ENCODE assay signal across 8 mouse cellular contexts in the genomic region with DNA sequence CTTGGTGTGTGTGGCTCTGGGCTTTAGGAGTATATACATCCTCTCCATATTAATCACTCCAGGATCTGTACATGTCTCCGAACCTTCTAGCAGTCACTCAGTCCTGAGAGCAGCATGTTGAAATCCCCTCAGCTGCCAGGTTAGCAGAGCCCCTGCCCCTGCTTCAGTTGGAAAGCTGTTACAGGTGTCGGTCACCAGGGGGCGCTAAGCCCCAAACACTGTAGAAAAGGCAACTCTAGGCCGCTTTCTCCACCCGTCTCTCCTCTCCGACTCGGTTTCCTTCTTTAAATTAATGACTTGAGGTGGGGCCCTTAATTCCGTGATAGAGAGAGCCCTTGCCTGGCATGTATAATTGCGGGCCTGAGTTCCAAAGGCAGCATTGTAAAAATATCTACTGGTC. TPM values are rescaled to one million over a fixed set of nuclear protein-coding genes. Genes with fewer than 3 reads are reported as not detected.
DNase-seq lines count a peak whose midpoint lies in the region; ATAC-seq and TF ChIP-seq lines count a peak whose summit lies in the region.

No protein-coding gene starts in this region.

- WGBS in forebrain, postnatal 0 days = 15% methylated on average over 9 of the region's 9 CpGs
- WGBS in hindbrain, embryonic 14.5 days = 11% methylated on average over 9 of the region's 9 CpGs
- 20% methylated on average over 9 of the region's 9 CpGs for WGBS in limb, embryonic 11.5 days
- 22% methylated on average over 9 of the region's 9 CpGs for WGBS in midbrain, embryonic 11.5 days
- WGBS in spleen, adult 2 months = 24% methylated on average over 9 of the region's 9 CpGs

- peak; percentile 82 for TF ChIP-seq CTCF in testis, adult 2 months (IDR thresholded peaks at IDR 0.05; ENCODE audit: control insufficient read depth, insufficient read depth, insufficient replicate concordance, low read depth, low read length)
- peak; percentile 89 for TF ChIP-seq CTCF in forebrain, postnatal 0 days (IDR thresholded peaks at IDR 0.05; ENCODE audit: low read depth)
- TF ChIP-seq CTCF in spleen, adult 2 months (IDR thresholded peaks at IDR 0.05; ENCODE audit: extremely low read depth, insufficient read depth, insufficient read length, insufficient replicate concordance) = peak; percentile 85; the same call in 1 of the 2 replicates

- peak overlapping the region; percentile 15; the same call in 1 of the 2 replicates for H3K27ac ChIP-seq in testis, adult 2 months (ENCODE audit: control insufficient read depth, insufficient read depth, low read depth, low read length)
- H3K27ac ChIP-seq in forebrain, postnatal 0 days (ENCODE audit: low read depth, low read length) = peak overlapping the region; percentile 40; the same call in 1 of the 2 replicates
- no peak overlapping the region; the same call in 1 of the 2 replicates for H3K27ac ChIP-seq in hindbrain, embryonic 14.5 days
- no peak overlapping the region for H3K27ac ChIP-seq in limb, embryonic 11.5 days (replicated peaks; ENCODE audit: low read depth, low read length)
- H3K27ac ChIP-seq in midbrain, embryonic 11.5 days (ENCODE audit: low read depth, low read length) = no peak overlapping the region
- H3K27ac ChIP-seq in spleen, adult 2 months (ENCODE audit: insufficient read depth, low read length) = no peak overlapping the region

- no peak overlapping the region for H3K4me3 ChIP-seq in testis, adult 2 months (ENCODE audit: control insufficient read depth, low read depth, low read length)
- H3K4me3 ChIP-seq in forebrain, postnatal 0 days (ENCODE audit: low read depth, low read length) = peak overlapping the region; percentile 21; the same call in 1 of the 2 replicates
- 0 out of 2 replicates have a peak overlapping the region, but pooled peaks have one; percentile 10 for H3K4me3 ChIP-seq in hindbrain, embryonic 14.5 days (replicated peaks; ENCODE audit: low read length)
- no peak overlapping the region for H3K4me3 ChIP-seq in limb, embryonic 11.5 days (ENCODE audit: low read depth, low read length)
- no peak overlapping the region for H3K4me3 ChIP-seq in midbrain, embryonic 11.5 days (ENCODE audit: low read depth, low read length)
- H3K4me3 ChIP-seq in spleen, adult 2 months (ENCODE audit: extremely low read depth, insufficient read depth, insufficient read length) = no peak overlapping the region

- H3K4me2 ChIP-seq in forebrain, postnatal 0 days (ENCODE audit: low read depth) = peak overlapping the region; percentile 43
- H3K4me2 ChIP-seq in hindbrain, embryonic 14.5 days (replicated peaks) = peak overlapping the region; percentile 45
- H3K4me2 ChIP-seq in limb, embryonic 11.5 days (ENCODE audit: low read depth, severe bottlenecking) = peak overlapping the region; percentile 22; the same call in 1 of the 2 replicates
- H3K4me2 ChIP-seq in midbrain, embryonic 11.5 days = peak overlapping the region; percentile 22

- H3K36me3 ChIP-seq in testis, adult 2 months (ENCODE audit: control insufficient read depth, insufficient read depth, low read length) = peaks cover 3% of the 10 kb centered on the region
- H3K36me3 ChIP-seq in forebrain, postnatal 0 days (ENCODE audit: insufficient read depth) = peaks cover 57% of the 10 kb centered on the region
- peaks cover 73% of the 10 kb centered on the region for H3K36me3 ChIP-seq in hindbrain, embryonic 14.5 days (replicated peaks; ENCODE audit: control insufficient read depth, insufficient read depth)
- H3K36me3 ChIP-seq in limb, embryonic 11.5 days (ENCODE audit: control insufficient read depth, insufficient read depth, low read length) = peaks cover 12% of the 10 kb centered on the region
- peaks cover 12% of the 10 kb centered on the region for H3K36me3 ChIP-seq in midbrain, embryonic 11.5 days (ENCODE audit: control insufficient read depth, insufficient read depth, low read length)
- H3K36me3 ChIP-seq in spleen, adult 2 months (ENCODE audit: control insufficient read depth, insufficient read depth, low read length) = peaks cover 40% of the 10 kb centered on the region

- no peaks in the 10 kb centered on the region for H3K27me3 ChIP-seq in testis, adult 2 months (ENCODE audit: control insufficient read depth, insufficient read depth, low read length)
- no peaks in the 10 kb centered on the region for H3K27me3 ChIP-seq in forebrain, postnatal 0 days (ENCODE audit: insufficient read depth, low read length)
- H3K27me3 ChIP-seq in hindbrain, embryonic 14.5 days (ENCODE audit: control insufficient read depth, insufficient read depth, low read length) = no peaks in the 10 kb centered on the region
- H3K27me3 ChIP-seq in limb, embryonic 11.5 days (ENCODE audit: control insufficient read depth, insufficient read depth, low read length) = no peaks in the 10 kb centered on the region
- H3K27me3 ChIP-seq in midbrain, embryonic 11.5 days (ENCODE audit: control insufficient read depth, insufficient read depth, low read length) = no peaks in the 10 kb centered on the region
- no peaks in the 10 kb centered on the region for H3K27me3 ChIP-seq in spleen, adult 2 months (ENCODE audit: control insufficient read depth, insufficient read depth, low read length)

- H3K9me3 ChIP-seq in forebrain, postnatal 0 days (ENCODE audit: low read length) = no peaks in the 10 kb centered on the region
- no peaks in the 10 kb centered on the region for H3K9me3 ChIP-seq in hindbrain, embryonic 14.5 days (ENCODE audit: control insufficient read depth, low read length)
- H3K9me3 ChIP-seq in limb, embryonic 11.5 days (ENCODE audit: control insufficient read depth, low read length) = no peaks in the 10 kb centered on the region
- H3K9me3 ChIP-seq in midbrain, embryonic 11.5 days (ENCODE audit: control insufficient read depth, low read length) = no peaks in the 10 kb centered on the region

- no peak for DNase-seq in testis, postnatal 14 days (ENCODE audit: low spot score)
- DNase-seq in cerebellum, adult 9-10 months = peak; percentile 78
- peak; percentile 85 for DNase-seq in forebrain, postnatal 0 days
- DNase-seq in hindbrain, embryonic 14.5 days (ENCODE audit: low spot score) = peak; percentile 82
- DNase-seq in limb, embryonic 11.5 days (ENCODE audit: low spot score) = peak; percentile 83
- peak; percentile 94 for DNase-seq in midbrain, embryonic 11.5 days (ENCODE audit: low spot score, missing footprints)
- peak; percentile 32 to 33 for DNase-seq in spleen, adult 2 months (ENCODE audit: low read depth in 1 of 2, low spot score in 2 of 2)

- peak; percentile 68 for ATAC-seq in forebrain, postnatal 0 days
- ATAC-seq in hindbrain, embryonic 14.5 days (ENCODE audit: low FRiP score) = peak; percentile 32; the same call in 1 of the 2 replicates
- 0 out of 2 replicates have a peak, but pooled peaks have one; percentile 15 for ATAC-seq in limb, embryonic 11.5 days (ENCODE audit: insufficient number of reproducible peaks, low FRiP score, low TSS enrichment, low read depth)
- ATAC-seq in midbrain, embryonic 11.5 days (ENCODE audit: low FRiP score) = peak; percentile 31

- 0 out of 2 replicates have a peak overlapping the region, but pooled peaks have one; percentile 37 for H3K9ac ChIP-seq in forebrain, postnatal 0 days
- peak overlapping the region; percentile 39 for H3K9ac ChIP-seq in hindbrain, embryonic 14.5 days
- peak overlapping the region; percentile 3; the same call in 1 of the 2 replicates for H3K9ac ChIP-seq in limb, embryonic 11.5 days (ENCODE audit: low read length)
- H3K9ac ChIP-seq in midbrain, embryonic 11.5 days (ENCODE audit: low read length) = peak overlapping the region; percentile 6; the same call in 1 of the 2 replicates

- H3K4me1 ChIP-seq in testis, adult 2 months (ENCODE audit: control insufficient read depth, insufficient read depth, low read length) = peaks cover 16% of the 10 kb centered on the region
- H3K4me1 ChIP-seq in forebrain, postnatal 0 days (ENCODE audit: insufficient read depth) = peaks cover 2% of the 10 kb centered on the region; the same call in 1 of the 2 replicates
- 0 out of 2 replicates have a peak, but pooled peaks cover 5% of the 10 kb centered on the region for H3K4me1 ChIP-seq in hindbrain, embryonic 14.5 days (replicated peaks; ENCODE audit: control insufficient read depth, insufficient read depth, low read length)
- no peaks in the 10 kb centered on the region; the same call in none of the 2 replicates for H3K4me1 ChIP-seq in limb, embryonic 11.5 days (ENCODE audit: control insufficient read depth, insufficient read depth, low read length)
- no peaks in the 10 kb centered on the region for H3K4me1 ChIP-seq in midbrain, embryonic 11.5 days (ENCODE audit: control insufficient read depth, insufficient read depth, low read length)
- no peaks in the 10 kb centered on the region for H3K4me1 ChIP-seq in spleen, adult 2 months (ENCODE audit: control insufficient read depth, insufficient read depth, insufficient read length)

- no peak for TF ChIP-seq POLR2A in testis, adult 2 months (IDR thresholded peaks at IDR 0.05; ENCODE audit: control insufficient read depth, low read depth, low read length)
- TF ChIP-seq POLR2A in spleen, adult 2 months (IDR thresholded peaks at IDR 0.05; ENCODE audit: low read depth, low read length) = no peak

RNA-seq across cellular contexts. Expression of gene Mcts2, which starts 6.4 kb away (rescaled TPM):
- polyA plus RNA-seq in testis, adult 2 months (2012; rRNA removed) = 41.8 and 43.6 TPM in 2 replicates
- 21.5 and 30.8 TPM in 2 replicates for total RNA-seq in forebrain, postnatal 0 days (2014; rRNA removed)
- 26.6 and 29.9 TPM in 2 replicates for polyA plus RNA-seq in forebrain, postnatal 0 days (2015; fragmentation: Nextera tagmentation; extraction: Ambion mirVana)
- 34.0 and 41.9 TPM in 2 replicates for polyA plus RNA-seq in hindbrain, embryonic 14.5 days (2014; fragmentation: Nextera tagmentation; extraction: Ambion mirVana)
- polyA plus RNA-seq in limb, embryonic 11.5 days (2014; fragmentation: Nextera tagmentation; extraction: Ambion mirVana) = 37.1 and 38.5 TPM in 2 replicates
- 43.4 and 48.6 TPM in 2 replicates for polyA plus RNA-seq in midbrain, embryonic 11.5 days (2014; fragmentation: Nextera tagmentation; extraction: Ambion mirVana)
- 0.79 and 1.5 TPM in 2 replicates for polyA plus RNA-seq in spleen, adult 2 months (2012; rRNA removed)

RNA-seq across cellular contexts. Expression of gene H13, which starts 24.0 kb away (rescaled TPM):
- 84.1 and 84.7 TPM in 2 replicates for polyA plus RNA-seq in testis, adult 2 months (2012; rRNA removed)
- total RNA-seq in forebrain, postnatal 0 days (2014; rRNA removed) = 121 and 177 TPM in 2 replicates
- 165 and 166 TPM in 2 replicates for polyA plus RNA-seq in forebrain, postnatal 0 days (2015; fragmentation: Nextera tagmentation; extraction: Ambion mirVana)
- polyA plus RNA-seq in hindbrain, embryonic 14.5 days (2014; fragmentation: Nextera tagmentation; extraction: Ambion mirVana) = 155 and 164 TPM in 2 replicates
- 123 and 126 TPM in 2 replicates for polyA plus RNA-seq in limb, embryonic 11.5 days (2014; fragmentation: Nextera tagmentation; extraction: Ambion mirVana)
- polyA plus RNA-seq in midbrain, embryonic 11.5 days (2014; fragmentation: Nextera tagmentation; extraction: Ambion mirVana) = 117 and 119 TPM in 2 replicates
- 82.8 and 145 TPM in 2 replicates for polyA plus RNA-seq in spleen, adult 2 months (2012; rRNA removed)

RNA-seq across cellular contexts. Expression of gene Id1, which starts 42.8 kb away (rescaled TPM):
- 5.5 and 12.8 TPM in 2 replicates for polyA plus RNA-seq in testis, adult 2 months (2012; rRNA removed)
- total RNA-seq in forebrain, postnatal 0 days (2014; rRNA removed) = 58.8 and 70.5 TPM in 2 replicates
- 59.8 and 71.3 TPM in 2 replicates for polyA plus RNA-seq in forebrain, postnatal 0 days (2015; fragmentation: Nextera tagmentation; extraction: Ambion mirVana)
- polyA plus RNA-seq in hindbrain, embryonic 14.5 days (2014; fragmentation: Nextera tagmentation; extraction: Ambion mirVana) = 56.5 and 68.0 TPM in 2 replicates
- polyA plus RNA-seq in limb, embryonic 11.5 days (2014; fragmentation: Nextera tagmentation; extraction: Ambion mirVana) = 221 and 248 TPM in 2 replicates
- polyA plus RNA-seq in midbrain, embryonic 11.5 days (2014; fragmentation: Nextera tagmentation; extraction: Ambion mirVana) = 66.0 and 70.7 TPM in 2 replicates
- 53.5 and 84.4 TPM in 2 replicates for polyA plus RNA-seq in spleen, adult 2 months (2012; rRNA removed)

Comparison
In these comparisons a context has a peak if more than half of its experiments do, and no peak if none do; other contexts are left out.
1. H3K27ac ChIP-seq: peak in testis, adult 2 months (single experiment) and forebrain, postnatal 0 days (single experiment); none in hindbrain, embryonic 14.5 days (single experiment), limb, embryonic 11.5 days (single experiment), midbrain, embryonic 11.5 days (single experiment) and spleen, adult 2 months (single experiment).
2. H3K4me3 ChIP-seq: peak in forebrain, postnatal 0 days (single experiment) and hindbrain, embryonic 14.5 days (single experiment); none in testis, adult 2 months (single experiment), limb, embryonic 11.5 days (single experiment), midbrain, embryonic 11.5 days (single experiment) and spleen, adult 2 months (single experiment).
3. ATAC-seq: peak in every context shown above with its lines; median percentile 68 in forebrain, postnatal 0 days; 32 in hindbrain, embryonic 14.5 days; 31 in midbrain, embryonic 11.5 days; 15 in limb, embryonic 11.5 days.
4. RNA of gene Mcts2, which starts 6.4 kb away (polyA plus RNA-seq): 43.4 to 48.6 TPM in midbrain, embryonic 11.5 days, 34.0 to 41.9 TPM in hindbrain, embryonic 14.5 days, 41.8 to 43.6 TPM in testis, adult 2 months, 37.1 to 38.5 TPM in limb, embryonic 11.5 days and 26.6 to 29.9 TPM in forebrain, postnatal 0 days; 0.79 to 1.5 TPM in spleen, adult 2 months; every median in the first group is over 10 times any median in the second.
5. Peak in every context shown above with its lines, with median percentiles within 50 percentile points of each other: CTCF ChIP-seq, H3K4me2 ChIP-seq and H3K9ac ChIP-seq.